ENCODE assay signal across 23 mouse cellular contexts in the genomic region with DNA sequence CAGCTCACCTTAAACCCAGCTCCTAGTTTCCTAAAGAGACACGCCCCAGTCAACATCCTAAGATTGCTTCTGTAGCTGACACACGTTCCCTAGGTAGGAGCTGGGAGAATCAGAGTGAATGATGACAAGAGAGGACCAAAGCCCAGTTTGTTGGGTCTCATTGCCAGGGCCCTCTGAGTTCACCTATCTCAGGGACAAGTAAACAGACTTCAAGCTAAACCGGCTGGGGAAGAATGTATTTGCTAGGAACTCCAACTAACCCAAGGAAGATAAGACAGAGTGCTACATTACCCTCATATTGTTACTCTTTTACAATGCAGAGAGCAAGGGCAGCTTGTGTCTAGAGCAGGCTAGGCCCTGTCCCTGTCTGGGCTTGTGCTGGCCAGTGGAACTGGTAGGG. TPM values are rescaled to one million over a fixed set of nuclear protein-coding genes. Genes with fewer than 3 reads are reported as not detected.
A peak's percentile ranks its signal among the peaks of the same experiment; 100 is the strongest.
DNase-seq lines count a peak whose midpoint lies in the region; ATAC-seq lines count a peak whose summit lies in the region.
"Had no signal": no experiment of that assay in that cellular context is flagged by ENCODE, and none has a peak within 500 bp of the region (broad histone marks: within the 10 kb centered on the region; RNA-seq: fewer than 3 reads in every experiment).

No protein-coding gene starts in this region.

- peak overlapping the region; percentile 35 for H3K4me3 ChIP-seq in forebrain, embryonic 10.5 days
- no peak overlapping the region for H3K4me3 ChIP-seq in forebrain, embryonic 16.5 days (replicated peaks; ENCODE audit: low read length)
- peak overlapping the region; percentile 40; the same call in 1 of the 2 replicates for H3K4me3 ChIP-seq in midbrain, embryonic 10.5 days
- no peak overlapping the region for H3K4me3 ChIP-seq in midbrain, embryonic 15.5 days
- H3K4me3 ChIP-seq in forebrain, embryonic 12.5 days (replicated peaks): peak overlapping the region; percentile 48
- peak overlapping the region; percentile 62 for H3K4me3 ChIP-seq in lung, embryonic 16.5 days (ENCODE audit: low read length)
- H3K4me3 ChIP-seq: embryonic facial prominence, embryonic 12.5 days; heart, adult 2 months had no signal

- no peaks in the 10 kb centered on the region for H3K9me3 ChIP-seq in forebrain, embryonic 10.5 days
- no peaks in the 10 kb centered on the region for H3K9me3 ChIP-seq in forebrain, embryonic 16.5 days (ENCODE audit: control insufficient read depth, low read length)
- no peaks in the 10 kb centered on the region for H3K9me3 ChIP-seq in midbrain, embryonic 10.5 days (replicated peaks)
- H3K9me3 ChIP-seq in midbrain, embryonic 15.5 days: no peaks in the 10 kb centered on the region
- no peaks in the 10 kb centered on the region for H3K9me3 ChIP-seq in forebrain, embryonic 12.5 days
- no peaks in the 10 kb centered on the region for H3K9me3 ChIP-seq in lung, embryonic 16.5 days (ENCODE audit: control insufficient read depth, low read length)
- H3K9me3 ChIP-seq: embryonic facial prominence, embryonic 12.5 days; midbrain, embryonic 12.5 days had no signal

- no peak for DNase-seq in forebrain, embryonic 10.5 days (ENCODE audit: extremely low spot score, low spot score)
- DNase-seq in midbrain, embryonic 10.5 days (ENCODE audit: low spot score): peak; percentile 36
- DNase-seq in cerebellum, postnatal 14 days: no peak
- DNase-seq in heart, adult 18-20 months: no peak
- DNase-seq: adrenal gland, postnatal 14 days; cerebellum, adult 11 months; cerebellum, postnatal 10 days; gastrocnemius, postnatal 14 days; heart, adult 2 months; heart, postnatal 36 days; kidney, adult 18-20 months; kidney, postnatal 14 days; left cerebral cortex, postnatal 4 days had no signal

- ATAC-seq in forebrain, embryonic 16.5 days: no peak
- no peak for ATAC-seq in midbrain, embryonic 15.5 days (replicated peaks)
- ATAC-seq in forebrain, embryonic 12.5 days (ENCODE audit: low FRiP score): no peak
- peak; percentile 6; the same call in 1 of the 2 replicates for ATAC-seq in lung, embryonic 16.5 days (ENCODE audit: low read depth)

- H3K4me2 ChIP-seq in forebrain, embryonic 16.5 days (ENCODE audit: low read length): no peak overlapping the region; the same call in 1 of the 2 replicates
- no peak overlapping the region; the same call in 1 of the 2 replicates for H3K4me2 ChIP-seq in midbrain, embryonic 15.5 days
- peak overlapping the region; percentile 42 for H3K4me2 ChIP-seq in forebrain, embryonic 12.5 days
- peak overlapping the region; percentile 61 for H3K4me2 ChIP-seq in lung, embryonic 16.5 days (ENCODE audit: low read depth, low read length)
- H3K4me2 ChIP-seq: embryonic facial prominence, embryonic 12.5 days; liver, embryonic 11.5 days had no signal

- H3K9ac ChIP-seq in forebrain, embryonic 16.5 days (replicated peaks; ENCODE audit: low read depth, low read length): no peak overlapping the region
- no peak overlapping the region for H3K9ac ChIP-seq in midbrain, embryonic 15.5 days
- peak overlapping the region; percentile 56; the same call in 1 of the 2 replicates for H3K9ac ChIP-seq in forebrain, embryonic 12.5 days
- peak overlapping the region; percentile 72 for H3K9ac ChIP-seq in lung, embryonic 16.5 days (ENCODE audit: low read length)
- H3K9ac ChIP-seq: embryonic facial prominence, embryonic 12.5 days; midbrain, embryonic 12.5 days had no signal

- 0% methylated on average over 3 of the region's 3 CpGs for WGBS in forebrain, embryonic 10.5 days
- 2% methylated on average over 3 of the region's 3 CpGs for WGBS in forebrain, embryonic 16.5 days
- 2% methylated on average over 3 of the region's 3 CpGs for WGBS in midbrain, embryonic 10.5 days
- WGBS in midbrain, embryonic 15.5 days: 4% methylated on average over 3 of the region's 3 CpGs
- 5% methylated on average over 3 of the region's 3 CpGs for WGBS in forebrain, embryonic 12.5 days
- WGBS in lung, embryonic 16.5 days: 0% methylated on average over 3 of the region's 3 CpGs

- no peaks in the 10 kb centered on the region for H3K36me3 ChIP-seq in forebrain, embryonic 10.5 days (replicated peaks)
- H3K36me3 ChIP-seq in forebrain, embryonic 16.5 days (ENCODE audit: control insufficient read depth, insufficient read depth): no peaks in the 10 kb centered on the region
- no peaks in the 10 kb centered on the region for H3K36me3 ChIP-seq in midbrain, embryonic 10.5 days
- H3K36me3 ChIP-seq in midbrain, embryonic 15.5 days (replicated peaks): no peaks in the 10 kb centered on the region
- no peaks in the 10 kb centered on the region for H3K36me3 ChIP-seq in forebrain, embryonic 12.5 days (replicated peaks)
- no peaks in the 10 kb centered on the region for H3K36me3 ChIP-seq in lung, embryonic 16.5 days (ENCODE audit: control insufficient read depth, insufficient read depth, low read length)
- H3K36me3 ChIP-seq: embryonic facial prominence, embryonic 12.5 days; G1E; midbrain, embryonic 12.5 days had no signal

- H3K4me1 ChIP-seq in forebrain, embryonic 10.5 days: peaks cover 13% of the 10 kb centered on the region
- peaks cover 14% of the 10 kb centered on the region for H3K4me1 ChIP-seq in forebrain, embryonic 16.5 days (replicated peaks; ENCODE audit: control insufficient read depth, insufficient read depth, low read length)
- H3K4me1 ChIP-seq in midbrain, embryonic 10.5 days: peaks cover 17% of the 10 kb centered on the region
- peaks cover 7% of the 10 kb centered on the region for H3K4me1 ChIP-seq in midbrain, embryonic 15.5 days
- H3K4me1 ChIP-seq in forebrain, embryonic 12.5 days: peaks cover 11% of the 10 kb centered on the region
- H3K4me1 ChIP-seq in lung, embryonic 16.5 days (replicated peaks; ENCODE audit: control insufficient read depth, insufficient read depth, low read length): no peaks in the 10 kb centered on the region

- peak overlapping the region; percentile 22; the same call in 1 of the 2 replicates for H3K27ac ChIP-seq in forebrain, embryonic 10.5 days
- H3K27ac ChIP-seq in forebrain, embryonic 16.5 days (ENCODE audit: low read length): no peak overlapping the region
- H3K27ac ChIP-seq in midbrain, embryonic 10.5 days (replicated peaks): peak overlapping the region; percentile 76; the same call in 1 of the 2 replicates
- no peak overlapping the region for H3K27ac ChIP-seq in midbrain, embryonic 15.5 days
- H3K27ac ChIP-seq in forebrain, embryonic 12.5 days: peak overlapping the region; percentile 73
- peak overlapping the region; percentile 90 for H3K27ac ChIP-seq in lung, embryonic 16.5 days (ENCODE audit: low read length)
- H3K27ac ChIP-seq: embryonic facial prominence, embryonic 12.5 days; heart, adult 2 months; macrophage; midbrain, embryonic 12.5 days; stomach, postnatal 0 days had no signal

- H3K27me3 ChIP-seq in forebrain, embryonic 10.5 days (ENCODE audit: poor library complexity, severe bottlenecking): peaks cover 98% of the 10 kb centered on the region
- H3K27me3 ChIP-seq in forebrain, embryonic 16.5 days (replicated peaks; ENCODE audit: control insufficient read depth, insufficient read depth, low read length): peaks cover 87% of the 10 kb centered on the region
- peaks cover 99% of the 10 kb centered on the region for H3K27me3 ChIP-seq in midbrain, embryonic 10.5 days (ENCODE audit: low read depth, poor library complexity, severe bottlenecking)
- H3K27me3 ChIP-seq in midbrain, embryonic 15.5 days (replicated peaks): peaks cover 88% of the 10 kb centered on the region
- H3K27me3 ChIP-seq in forebrain, embryonic 12.5 days: peaks cover 93% of the 10 kb centered on the region
- H3K27me3 ChIP-seq in lung, embryonic 16.5 days (ENCODE audit: control insufficient read depth, insufficient read depth, low read depth, low read length): peaks cover 69% of the 10 kb centered on the region

RNA-seq across cellular contexts. Expression of a gene that starts 6.8 kb away (rescaled TPM):
- 12.0 and 14.3 TPM in 2 replicates for polyA plus RNA-seq in forebrain, embryonic 10.5 days (2016; fragmentation: Nextera tagmentation; extraction: Ambion mirVana)
- 4.7 and 8.1 TPM in 2 replicates for polyA plus RNA-seq in forebrain, embryonic 16.5 days (2015; fragmentation: Nextera tagmentation; extraction: Ambion mirVana)
- 9.1 and 9.4 TPM in 2 replicates for polyA plus RNA-seq in midbrain, embryonic 10.5 days (2016; fragmentation: Nextera tagmentation; extraction: Ambion mirVana)
- 6.3 and 8.0 TPM in 2 replicates for polyA plus RNA-seq in midbrain, embryonic 15.5 days (2015; fragmentation: Nextera tagmentation; extraction: Ambion mirVana)
- polyA plus RNA-seq in forebrain, embryonic 12.5 days (2016; fragmentation: Nextera tagmentation; extraction: Ambion mirVana): 37.2 and 66.0 TPM in 2 replicates
- polyA plus RNA-seq in lung, embryonic 16.5 days (2015; fragmentation: Nextera tagmentation; extraction: Ambion mirVana): 74.8 and 91.7 TPM in 2 replicates
- under 1 TPM in 1 of 2 experiments, not detected in 1; 0.26 TPM for total RNA-seq in heart, adult 18-20 months (2021)
- total RNA-seq: adrenal gland, postnatal 14 days; gastrocnemius, postnatal 14 days; heart, adult 2 months; heart, postnatal 36 days had no signal
- polyA plus RNA-seq: G1E; liver, embryonic 11.5 days; macrophage; stomach, postnatal 0 days had no signal

Comparison
In these comparisons a context has a peak if more than half of its experiments do, and no peak if none do; other contexts are left out.
1. H3K27ac ChIP-seq: peak in forebrain, embryonic 10.5 days (single experiment), midbrain, embryonic 10.5 days (single experiment), forebrain, embryonic 12.5 days (single experiment) and lung, embryonic 16.5 days (single experiment); none in forebrain, embryonic 16.5 days (single experiment) and midbrain, embryonic 15.5 days (single experiment).
2. H3K4me3 ChIP-seq: peak in forebrain, embryonic 10.5 days (single experiment), midbrain, embryonic 10.5 days (single experiment), forebrain, embryonic 12.5 days (single experiment) and lung, embryonic 16.5 days (single experiment); none in forebrain, embryonic 16.5 days (single experiment) and midbrain, embryonic 15.5 days (single experiment).
3. H3K4me2 ChIP-seq: peak in forebrain, embryonic 12.5 days (single experiment) and lung, embryonic 16.5 days (single experiment); none in forebrain, embryonic 16.5 days (single experiment) and midbrain, embryonic 15.5 days (single experiment).
4. H3K9ac ChIP-seq: peak in forebrain, embryonic 12.5 days (single experiment) and lung, embryonic 16.5 days (single experiment); none in forebrain, embryonic 16.5 days (single experiment) and midbrain, embryonic 15.5 days (single experiment).